Mouse (Mus musculus) right cerebral cortex, adult 18-20 months (tissue): ENCODE measurements at regions not wholly inside any gene's neighbourhood (a gene's known extent, or its start where the extent isn't known, plus 50 kb on each side); places are given as distances from the start of the nearest gene placed in this dataset.
"Not testable (repeated sequence)": the region's sequence is repeated elsewhere in the genome, so short reads cannot be mapped to it uniquely, and the experiment has no call there.

Experiments used
- DNase-seq: peaks from one replicate; pipeline ENCODE4 v3.0.0; 2022; ENCODE audit warnings: mixed read lengths

- peak; percentile 15 for DNase-seq
These were observed 1878.9 kb upstream of the Flrt2 start for GRCm38 (mm10) chr12:93812963-93813733.

GRCm38 (mm10) chr12:93850944-93851520 lies 1841.0 kb upstream of the Flrt2 start:
- DNase-seq, result no peak

- no peak for DNase-seq
These were observed 1840.4 kb upstream of the Flrt2 start for GRCm38 (mm10) chr12:93851660-93852059.

GRCm38 (mm10) chr12:93885946-93886345 lies 1806.1 kb upstream of the Flrt2 start:
- DNase-seq, result no peak

GRCm38 (mm10) chr12:93890109-93890508 lies 1801.9 kb upstream of the Flrt2 start:
- DNase-seq, result no peak

GRCm38 (mm10) chr12:93928541-93929238 lies 1763.3 kb upstream of the Flrt2 start:
- DNase-seq, result not testable (repeated sequence)

- DNase-seq, result not testable (repeated sequence)
These were observed 1762.8 kb upstream of the Flrt2 start for GRCm38 (mm10) chr12:93929239-93929563.

- DNase-seq, result not testable (repeated sequence)
These were observed 1761.8 kb upstream of the Flrt2 start for GRCm38 (mm10) chr12:93930242-93930641.

- DNase-seq, result no peak
These were observed 1731.2 kb upstream of the Flrt2 start for GRCm38 (mm10) chr12:93960869-93961268.

- no peak for DNase-seq
These were observed 1710.7 kb upstream of the Flrt2 start for GRCm38 (mm10) chr12:93981307-93981706.

GRCm38 (mm10) chr12:93991531-93991930 lies 1700.5 kb upstream of the Flrt2 start:
- DNase-seq, result peak; percentile 5

- peak; percentile 8 for DNase-seq
These were observed 1698.2 kb upstream of the Flrt2 start for GRCm38 (mm10) chr12:93993875-93994274.

- DNase-seq, result no peak
These were observed 1676.1 kb upstream of the Flrt2 start for GRCm38 (mm10) chr12:94015946-94016345.

GRCm38 (mm10) chr12:94031364-94031763 lies 1660.7 kb upstream of the Flrt2 start:
- DNase-seq, result no peak

GRCm38 (mm10) chr12:94047972-94048371 lies 1644.1 kb upstream of the Flrt2 start:
- no peak for DNase-seq

GRCm38 (mm10) chr12:94057767-94058166 lies 1634.3 kb upstream of the Flrt2 start:
- peak; percentile 17 for DNase-seq

GRCm38 (mm10) chr12:94059641-94060040 lies 1632.4 kb upstream of the Flrt2 start:
- DNase-seq, result no peak

GRCm38 (mm10) chr12:94060336-94060735 lies 1631.7 kb upstream of the Flrt2 start:
- no peak for DNase-seq

GRCm38 (mm10) chr12:94066444-94067152 lies 1625.4 kb upstream of the Flrt2 start:
- no peak for DNase-seq

GRCm38 (mm10) chr12:94070940-94071505 lies 1621.0 kb upstream of the Flrt2 start:
- no peak for DNase-seq

GRCm38 (mm10) chr12:94105582-94106162 lies 1586.4 kb upstream of the Flrt2 start:
- DNase-seq, result no peak

- no peak for DNase-seq
These were observed 1541.9 kb upstream of the Flrt2 start for GRCm38 (mm10) chr12:94150143-94150542.
